Comparison of ENCODE assay signal across 9 mouse cellular contexts in genomic region chr5:37816907-37817657, GRCm38 (mm10). TPM values are rescaled to one million over a fixed set of nuclear protein-coding genes. Genes with fewer than 3 reads are reported as not detected.
DNase-seq lines count a peak whose midpoint lies in the region; ATAC-seq lines count a peak whose summit lies in the region.
"Had no signal": no experiment of that assay in that cellular context is flagged by ENCODE, and none has a peak within 500 bp of the region (broad histone marks: within the 10 kb centered on the region; RNA-seq: fewer than 3 reads in every experiment).

No protein-coding gene starts in this region.

- WGBS in embryonic facial prominence, embryonic 12.5 days, result 1% methylated on average over 46 of the region's 46 CpGs
- under 1% methylated on average over 46 of the region's 46 CpGs for WGBS in heart, embryonic 13.5 days
- WGBS in limb, embryonic 11.5 days, result under 1% methylated on average over 46 of the region's 46 CpGs
- WGBS in neural tube, embryonic 13.5 days, result under 1% methylated on average over 46 of the region's 46 CpGs

- peaks cover 87% of the 10 kb centered on the region for H3K27me3 ChIP-seq in megakaryocyte, embryonic 14.5 days (replicated peaks)
- peaks cover 69% of the 10 kb centered on the region for H3K27me3 ChIP-seq in embryonic facial prominence, embryonic 12.5 days
- H3K27me3 ChIP-seq in heart, embryonic 13.5 days (replicated peaks), result peaks cover 96% of the 10 kb centered on the region
- peaks cover 42% of the 10 kb centered on the region for H3K27me3 ChIP-seq in limb, embryonic 11.5 days (ENCODE audit: control insufficient read depth, insufficient read depth, low read length)
- H3K27me3 ChIP-seq in neural tube, embryonic 13.5 days, result peaks cover 93% of the 10 kb centered on the region

- H3K4me2 ChIP-seq in embryonic facial prominence, embryonic 12.5 days (replicated peaks), result peak overlapping the region; percentile 71
- H3K4me2 ChIP-seq in heart, embryonic 13.5 days, result peak overlapping the region; percentile 60
- H3K4me2 ChIP-seq in limb, embryonic 11.5 days (ENCODE audit: low read depth, severe bottlenecking), result peak overlapping the region; percentile 46
- peak overlapping the region; percentile 24; the same call in 1 of the 2 replicates for H3K4me2 ChIP-seq in neural tube, embryonic 13.5 days

- H3K36me3 ChIP-seq in megakaryocyte, embryonic 14.5 days (replicated peaks; ENCODE audit: low read length), result no peaks in the 10 kb centered on the region
- H3K36me3 ChIP-seq in embryonic facial prominence, embryonic 12.5 days, result peaks cover 7% of the 10 kb centered on the region; the same call in 1 of the 2 replicates
- no peaks in the 10 kb centered on the region for H3K36me3 ChIP-seq in heart, embryonic 13.5 days
- no peaks in the 10 kb centered on the region for H3K36me3 ChIP-seq in limb, embryonic 11.5 days (ENCODE audit: control insufficient read depth, insufficient read depth, low read length)
- no peaks in the 10 kb centered on the region for H3K36me3 ChIP-seq in neural tube, embryonic 13.5 days

- no peaks in the 10 kb centered on the region; the same call in 1 of the 2 replicates for H3K4me1 ChIP-seq in megakaryocyte, embryonic 14.5 days
- peaks cover 22% of the 10 kb centered on the region for H3K4me1 ChIP-seq in embryonic facial prominence, embryonic 12.5 days
- peaks cover 23% of the 10 kb centered on the region for H3K4me1 ChIP-seq in heart, embryonic 13.5 days
- H3K4me1 ChIP-seq in limb, embryonic 11.5 days (ENCODE audit: control insufficient read depth, insufficient read depth, low read length), result peaks cover 14% of the 10 kb centered on the region
- H3K4me1 ChIP-seq in neural tube, embryonic 13.5 days (replicated peaks), result peaks cover 19% of the 10 kb centered on the region

- H3K9ac ChIP-seq in embryonic facial prominence, embryonic 12.5 days, result peak overlapping the region; percentile 41
- H3K9ac ChIP-seq in heart, embryonic 13.5 days, result peak overlapping the region; percentile 56
- peak overlapping the region; percentile 46 for H3K9ac ChIP-seq in limb, embryonic 11.5 days (ENCODE audit: low read length)
- no peak overlapping the region for H3K9ac ChIP-seq in neural tube, embryonic 13.5 days

- peak overlapping the region; percentile 85 for H3K27ac ChIP-seq in embryonic facial prominence, embryonic 12.5 days
- H3K27ac ChIP-seq in heart, embryonic 13.5 days (replicated peaks), result no peak overlapping the region
- no peak overlapping the region for H3K27ac ChIP-seq in limb, embryonic 11.5 days (replicated peaks; ENCODE audit: low read depth, low read length)
- no peak overlapping the region for H3K27ac ChIP-seq in neural tube, embryonic 13.5 days (replicated peaks)

- peak overlapping the region; percentile 5 for H3K4me3 ChIP-seq in megakaryocyte, embryonic 14.5 days (replicated peaks)
- peak overlapping the region; percentile 33 for H3K4me3 ChIP-seq in embryonic facial prominence, embryonic 12.5 days
- H3K4me3 ChIP-seq in heart, embryonic 13.5 days, result peak overlapping the region; percentile 40
- peak overlapping the region; percentile 18 for H3K4me3 ChIP-seq in limb, embryonic 11.5 days (ENCODE audit: low read depth, low read length)
- H3K4me3 ChIP-seq in neural tube, embryonic 13.5 days, result no peak overlapping the region

- no peak for ATAC-seq in megakaryocyte, adult 5-6 weeks (ENCODE audit: poor library complexity, severe bottlenecking)
- ATAC-seq in embryonic facial prominence, embryonic 12.5 days (ENCODE audit: insufficient number of reproducible peaks, insufficient read depth, low FRiP score, low TSS enrichment), result 0 out of 2 replicates have a peak, but pooled peaks have one; percentile 43
- 0 out of 2 replicates have a peak, but pooled peaks have one; percentile 19 for ATAC-seq in heart, embryonic 13.5 days (ENCODE audit: extremely low read depth, insufficient number of reproducible peaks, low FRiP score, low TSS enrichment)
- ATAC-seq in limb, embryonic 11.5 days (ENCODE audit: insufficient number of reproducible peaks, low FRiP score, low TSS enrichment, low read depth), result peak; percentile 56; the same call in 1 of the 2 replicates
- ATAC-seq in neural tube, embryonic 13.5 days (ENCODE audit: low read depth), result peak; percentile 21; the same call in 1 of the 2 replicates
- ATAC-seq in CD4-positive, CD25-positive, alpha-beta regulatory T cell, adult 4 months, result no peak

- peak; percentile 85 for DNase-seq in limb, embryonic 11.5 days (ENCODE audit: low spot score)
- no peak for DNase-seq in left cerebral cortex, adult 8-10 months (ENCODE audit: low spot score in 2 of 2)

- peaks cover 12% of the 10 kb centered on the region; the same call in 1 of the 2 replicates for H3K9me3 ChIP-seq in megakaryocyte, embryonic 14.5 days
- H3K9me3 ChIP-seq in embryonic facial prominence, embryonic 12.5 days, result no peaks in the 10 kb centered on the region
- no peaks in the 10 kb centered on the region for H3K9me3 ChIP-seq in heart, embryonic 13.5 days
- 0 out of 2 replicates have a peak, but pooled peaks cover under 1% of the 10 kb centered on the region for H3K9me3 ChIP-seq in limb, embryonic 11.5 days (ENCODE audit: control insufficient read depth, low read length)
- no peaks in the 10 kb centered on the region for H3K9me3 ChIP-seq in neural tube, embryonic 13.5 days

RNA-seq across cellular contexts. Expression of gene Msx1, which starts 7.3 kb away (rescaled TPM):
- polyA plus RNA-seq in megakaryocyte, embryonic 14.5 days (2012; ENCODE audit: insufficient read depth, low replicate concordance), result not detected in 2 replicates
- total RNA-seq in megakaryocyte, adult 5-6 weeks (2015), result not detected in 2 replicates
- total RNA-seq in megakaryocyte, adult 5-6 weeks (2017), result not detected in 2 replicates
- polyA plus RNA-seq in embryonic facial prominence, embryonic 12.5 days (2016; fragmentation: Nextera tagmentation; extraction: Ambion mirVana), result 394 and 406 TPM in 2 replicates
- 8.6 and 10.3 TPM in 2 replicates for polyA plus RNA-seq in heart, embryonic 13.5 days (2015; fragmentation: Nextera tagmentation; extraction: Ambion mirVana)
- polyA plus RNA-seq in limb, embryonic 11.5 days (2014; fragmentation: Nextera tagmentation; extraction: Ambion mirVana), result 218 and 235 TPM in 2 replicates
- polyA plus RNA-seq in neural tube, embryonic 13.5 days (2015; fragmentation: Nextera tagmentation; extraction: Ambion mirVana), result 19.7 and 24.3 TPM in 2 replicates
- polyA plus RNA-seq in CD4-positive, CD25-positive, alpha-beta regulatory T cell, adult 4 months (2017; shearing (Covaris generic)), result not detected
- total RNA-seq in left cerebral cortex, adult 8-10 months (2022), result 1 to 10 TPM; 2.9 to 4.5 (median 3.9) TPM
- polyA plus RNA-seq: testis, adult 2 months had no signal

Comparison
In these comparisons a context has a peak if more than half of its experiments do, and no peak if none do; other contexts are left out.
1. ATAC-seq: peak in embryonic facial prominence, embryonic 12.5 days (single experiment), heart, embryonic 13.5 days (single experiment), limb, embryonic 11.5 days (single experiment) and neural tube, embryonic 13.5 days (single experiment); none in megakaryocyte, adult 5-6 weeks (single experiment) and CD4-positive, CD25-positive, alpha-beta regulatory T cell, adult 4 months (single experiment).
2. Peak in every context shown above with its lines, with median percentiles within 50 percentile points of each other: H3K4me2 ChIP-seq.